Mouse (Mus musculus): ENCODE results near the gene Cdkn1c. TPM values are rescaled to one million over a fixed set of nuclear protein-coding genes. Genes with fewer than 3 reads are reported as not detected.

The Cdkn1c gene
- 10 to 100 TPM; 35.8 to 44.2 TPM for total RNA-seq (2021)

DNA sequence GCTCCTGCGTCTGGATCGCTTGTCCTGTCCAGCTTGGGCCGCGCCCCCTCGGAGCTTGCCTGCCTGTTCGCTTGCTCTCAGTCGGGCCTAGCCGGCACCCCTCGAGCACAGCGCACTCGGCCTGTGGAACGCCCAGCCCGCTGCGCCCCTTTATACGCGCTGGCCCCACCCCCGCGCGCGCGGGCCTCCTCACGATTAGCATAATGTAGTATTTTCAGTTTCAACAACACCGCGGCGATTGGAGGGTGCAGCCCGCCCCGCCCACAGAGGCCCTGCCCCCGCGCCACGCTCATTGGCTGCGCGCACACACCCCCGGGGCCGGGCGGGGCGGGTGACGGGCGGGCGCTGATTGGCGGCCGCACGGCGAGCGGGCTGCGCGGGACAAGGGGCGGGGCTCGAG lies at the start of gene Cdkn1c:
Gene Cdkn1c, minus strand, starts transcription at position 177 of the 400 bp plus-strand sequence.
- DNase-seq (ENCODE audit: low spot score), result peak; percentile 90
- intact Hi-C loops (cut with DNase I), result loop anchor here (5.0 kb wide), 2 partner anchors 94 to 164 kb away; no protein-coding TSS in a partner anchor

DNA sequence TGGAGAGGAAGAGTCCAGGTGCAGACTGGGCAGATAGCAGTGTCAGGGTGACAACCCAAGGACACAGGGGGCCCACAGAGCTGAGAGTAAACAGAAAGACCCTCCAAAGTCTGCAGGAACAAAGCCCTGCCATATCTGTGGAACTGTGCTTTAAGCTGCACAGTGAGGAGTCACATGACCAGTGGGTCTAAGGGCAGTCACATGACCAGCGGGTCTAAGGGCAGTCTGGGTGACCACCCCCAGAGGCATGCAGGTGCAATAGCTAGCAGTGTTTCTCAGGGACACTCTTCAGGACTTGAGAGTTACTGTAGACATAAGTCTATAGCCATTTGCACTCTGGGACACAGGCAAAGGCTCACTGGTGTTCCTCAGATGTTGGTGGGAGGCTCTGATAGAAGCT lies 48.7 kb upstream of the Cdkn1c start:
- DNase-seq (ENCODE audit: low spot score), result no peak
- intact Hi-C loops (cut with DNase I), result loop anchor here (5.0 kb wide), 1 partner anchor 37 kb away; the partner anchor contains the start of gene Slc22a18

- DNase-seq (ENCODE audit: low spot score), result no peak
- intact Hi-C loops (cut with DNase I), result loop anchor here (1.0 to 5.0 kb wide), 2 partner anchors 26 to 34 kb away; partner anchors contain the start of gene Slc22a18
Measured at GRCm38 (mm10) chr7:143506675-143507074, 45.8 kb upstream of the Cdkn1c start.

- intact Hi-C loops (cut with DNase I), result loop anchor here (1.0 to 5.0 kb wide), 2 partner anchors 26 to 34 kb away; partner anchors contain the start of gene Slc22a18
- DNase-seq (ENCODE audit: low spot score), result no peak
Measured at GRCm38 (mm10) chr7:143506271-143506670, 45.4 kb upstream of the Cdkn1c start.

GRCm38 (mm10) chr7:143505823-143506222 lies 45.0 kb upstream of the Cdkn1c start:
- peak; percentile 47 for DNase-seq (ENCODE audit: low spot score)
- intact Hi-C loops (cut with DNase I), result loop anchor here (1.0 to 5.0 kb wide), 2 partner anchors 26 to 34 kb away; partner anchors contain the start of gene Slc22a18

- DNase-seq (ENCODE audit: low spot score), result no peak
- intact Hi-C loops (cut with DNase I), result loop anchor here (5.0 kb wide), 1 partner anchor 33 kb away; the partner anchor contains the start of gene Slc22a18
Measured at GRCm38 (mm10) chr7:143505411-143505810, 44.6 kb upstream of the Cdkn1c start.

DNA sequence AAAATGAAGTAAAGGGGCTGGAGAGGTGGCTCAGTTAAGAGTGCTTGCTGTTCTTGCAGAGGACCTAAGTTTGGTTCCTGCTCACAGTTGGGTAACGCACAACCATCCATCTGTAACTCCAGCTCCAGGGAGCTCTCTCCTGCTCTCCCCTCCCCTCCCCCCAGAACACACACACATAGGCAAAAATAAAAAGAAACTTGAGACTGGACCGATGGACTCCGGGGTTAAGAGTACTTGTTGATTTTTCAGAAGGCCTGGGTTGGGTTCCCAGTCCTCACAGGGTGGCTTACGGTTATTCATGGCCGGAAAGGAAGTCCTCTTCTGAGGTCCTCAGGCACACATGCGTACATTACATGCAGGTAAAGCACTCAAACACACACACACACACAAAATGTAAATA lies 43.1 kb upstream of the Cdkn1c start:
- DNase-seq (ENCODE audit: low spot score), result no peak
- intact Hi-C loops (cut with DNase I), result no loop called here

GRCm38 (mm10) chr7:143502418-143503200 lies 41.8 kb upstream of the Cdkn1c start, which contains the start of gene Phlda2:
Gene Phlda2, minus strand, starts transcription at chr7:143503150.
- intact Hi-C loops (cut with DNase I), result no loop called here
- no peak for DNase-seq (ENCODE audit: low spot score)

- no peak for DNase-seq (ENCODE audit: low spot score)
- intact Hi-C loops (cut with DNase I), result no loop called here
Measured at GRCm38 (mm10) chr7:143501643-143502417, 41.0 kb upstream of the Cdkn1c start.

DNA sequence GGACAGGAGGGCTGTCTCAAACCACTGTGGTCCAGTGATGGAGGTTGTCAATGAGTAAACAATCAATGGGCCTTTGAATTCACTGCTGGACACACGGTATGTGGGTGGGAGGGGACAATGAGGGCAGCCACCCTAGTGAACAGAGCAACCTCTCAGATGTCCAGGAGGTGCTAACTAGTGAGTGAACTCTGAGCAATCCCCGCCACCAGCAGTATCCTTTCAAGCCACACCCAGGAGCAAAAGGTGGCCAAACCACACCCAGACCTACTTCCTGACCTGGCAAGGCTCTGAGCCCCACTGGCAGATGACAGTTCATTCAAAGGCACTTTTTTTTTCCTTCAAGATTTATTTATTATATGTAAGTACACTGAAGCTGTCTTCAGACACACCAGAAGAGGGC lies 40.1 kb upstream of the Cdkn1c start:
- no peak for DNase-seq (ENCODE audit: low spot score)
- intact Hi-C loops (cut with DNase I), result no loop called here

- DNase-seq (ENCODE audit: low spot score), result no peak
- intact Hi-C loops (cut with DNase I), result no loop called here
Measured at GRCm38 (mm10) chr7:143498584-143498983, 37.7 kb upstream of the Cdkn1c start.

DNA sequence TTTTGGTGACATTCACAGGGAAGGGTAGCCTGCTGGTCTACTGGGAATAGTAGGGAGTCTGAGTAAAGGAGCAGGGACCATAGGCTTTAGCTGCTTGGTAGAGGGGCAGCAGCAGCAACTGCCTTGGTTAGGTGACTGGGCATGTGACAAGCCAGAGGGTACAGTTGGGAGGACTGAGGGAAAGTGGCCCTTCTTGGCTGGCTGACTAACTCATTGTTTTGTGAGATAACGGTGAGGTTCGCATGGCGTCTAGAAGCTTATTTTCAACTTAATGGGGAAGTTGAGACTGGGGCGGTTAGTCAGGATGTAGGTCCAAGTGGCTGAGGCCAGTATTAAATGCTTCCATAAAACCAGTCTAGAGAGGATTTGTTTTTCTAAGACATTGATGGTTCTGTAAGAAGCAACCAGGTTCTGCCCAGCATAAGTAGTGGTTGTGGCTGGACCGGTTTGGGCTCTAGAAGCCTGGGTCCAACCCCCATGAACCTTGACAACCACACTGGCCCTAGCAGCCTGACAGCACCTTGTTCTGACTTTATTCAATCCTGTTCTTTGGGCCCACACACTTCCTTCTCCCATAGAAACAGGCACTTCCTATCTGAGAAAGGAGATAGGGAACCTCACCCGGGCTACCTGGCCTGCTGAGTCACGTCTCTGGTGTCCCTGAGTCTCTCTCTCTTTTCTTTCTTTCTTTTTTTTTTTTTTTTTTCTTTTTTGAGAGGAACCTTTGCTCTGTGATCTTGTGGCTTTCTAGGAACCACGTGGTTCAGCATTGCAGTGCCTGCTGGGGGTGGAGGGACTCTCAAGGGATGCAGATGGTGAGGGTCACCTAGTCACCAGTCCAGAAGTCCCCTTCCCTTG lies 34.5 kb upstream of the Cdkn1c start:
- intact Hi-C loops (cut with DNase I), result no loop called here
- no peak for DNase-seq (ENCODE audit: low spot score)

GRCm38 (mm10) chr7:143493616-143494126 lies 32.8 kb upstream of the Cdkn1c start:
- intact Hi-C loops (cut with DNase I), result no loop called here
- DNase-seq (ENCODE audit: low spot score), result no peak

GRCm38 (mm10) chr7:143489735-143490134 lies 28.9 kb upstream of the Cdkn1c start:
- intact Hi-C loops (cut with DNase I), result loop anchor here (10.0 kb wide), 1 partner anchor 275 kb away; the partner anchor contains the start of gene Mrgprg

GRCm38 (mm10) chr7:143482541-143482940 lies 21.7 kb upstream of the Cdkn1c start:
- DNase-seq (ENCODE audit: low spot score), result no peak
- intact Hi-C loops (cut with DNase I), result loop anchor here (10.0 kb wide), 1 partner anchor 282 kb away; the partner anchor contains the start of gene Mrgprg

More at GRCm38 (mm10) chr7:143489735-143490134, 28.9 kb upstream of the Cdkn1c start:
- DNase-seq (ENCODE audit: low spot score), result no peak

- no peak for DNase-seq (ENCODE audit: low spot score)
- intact Hi-C loops (cut with DNase I), result loop anchor here (10.0 kb wide), 1 partner anchor 283 kb away; the partner anchor contains the start of gene Mrgprg
Measured at GRCm38 (mm10) chr7:143481806-143482387, 21.0 kb upstream of the Cdkn1c start.

DNA sequence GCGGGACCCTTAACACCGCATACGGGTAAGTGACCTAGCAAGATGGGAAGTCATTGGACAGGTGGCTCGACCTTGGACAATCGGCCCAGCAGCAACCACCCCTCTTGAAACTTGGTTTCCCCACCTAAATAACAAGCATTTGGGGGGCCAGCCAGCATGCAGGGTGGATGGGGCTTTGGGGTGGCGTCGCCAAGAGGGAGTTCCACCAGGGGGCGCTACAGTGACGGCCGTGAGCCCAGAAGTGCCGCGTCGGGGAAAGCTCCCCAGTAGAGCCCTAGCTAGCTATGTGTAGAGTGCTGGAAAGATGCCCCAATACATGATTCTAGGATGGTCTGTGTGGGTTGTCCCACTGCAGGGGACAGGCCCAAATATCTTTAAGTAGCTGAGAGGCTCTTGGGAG lies 19.6 kb upstream of the Cdkn1c start:
- intact Hi-C loops (cut with DNase I), result loop anchor here (1.0 to 10.0 kb wide), 2 partner anchors 26 to 284 kb away; partner anchors contain the start of gene Mrgprg
- DNase-seq (ENCODE audit: low spot score), result no peak

DNA sequence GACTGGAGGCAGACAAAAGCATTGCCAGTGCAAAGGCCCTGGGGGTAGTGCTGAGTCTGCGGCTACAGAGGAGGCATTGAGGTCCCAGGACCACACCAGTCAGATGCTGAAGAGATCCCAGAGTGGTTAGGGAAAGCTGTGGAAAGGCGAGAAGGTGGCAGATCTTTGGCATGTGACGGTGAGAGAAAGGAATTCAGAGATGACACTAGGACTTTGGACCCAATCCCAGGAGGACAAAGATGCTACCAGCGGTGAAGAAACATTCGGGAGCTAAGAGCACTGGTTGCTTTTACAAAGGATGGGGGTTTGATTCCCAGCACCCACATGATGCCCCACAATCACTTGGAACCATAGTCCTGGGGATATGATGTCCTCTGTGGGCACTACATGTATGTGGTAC lies 16.9 kb upstream of the Cdkn1c start:
- no peak for DNase-seq (ENCODE audit: low spot score)
- intact Hi-C loops (cut with DNase I), result loop anchor here (10.0 kb wide), 1 partner anchor 473 kb away; the partner anchor contains the start of gene Tspan32

All from heart, postnatal 25 days (tissue).